Mouse (Mus musculus) CH12.LX (cell line): ENCODE measurements around the gene Pak7. TPM values are rescaled to one million over a fixed set of nuclear protein-coding genes. Genes with fewer than 3 reads are reported as not detected.

Experiments used
- DNase-seq: peaks from one replicate; pipeline ENCODE4 v3.0.0-alpha.2; 2013; ENCODE audit errors: extremely low read depth
- H3K27ac ChIP-seq: 2 replicates; pipeline ENCODE4 v1.5.1; 2012; ENCODE audit warnings: low read depth, mild to moderate bottlenecking, control low read depth, moderate library complexity; ENCODE audit not compliant: insufficient read depth
- H3K27me3 ChIP-seq: replicated peaks from 2 replicates; pipeline ENCODE3; 2012; ENCODE audit warnings: inconsistent platforms
- H3K36me3 ChIP-seq, 2 experiments: replicated peaks in 1 of 2; 2 replicates each; pipeline versions ENCODE3 to v1.6.1; 2012; ENCODE audit warnings: inconsistent platforms in 1 of 2, low read length in 1 of 2, mild to moderate bottlenecking in 1 of 2, mixed read lengths in 1 of 2, moderate library complexity in 1 of 2; ENCODE audit not compliant: control insufficient read depth in 1 of 2, insufficient read depth in 1 of 2
- H3K4me1 ChIP-seq, 2 experiments: 2 replicates each; pipeline ENCODE4 v1.6.1; 2012; ENCODE audit warnings: inconsistent platforms in 1 of 2, moderate library complexity in 1 of 2; ENCODE audit not compliant: insufficient read depth in 2 of 2, control insufficient read depth in 1 of 2
- H3K4me2 ChIP-seq: 2 replicates; pipeline ENCODE4 v1.6.1; 2012; ENCODE audit warnings: low read depth, mild to moderate bottlenecking, control low read depth; ENCODE audit not compliant: poor library complexity, insufficient read depth, severe bottlenecking
- H3K4me3 ChIP-seq, 3 experiments: fragments of 150-350 bp in 1 of 3; sonication (generic) in 1 of 3; replicated peaks in 1 of 3; 2 replicates each; pipeline versions ENCODE3 to v1.5.1; 2011 to 2012; ENCODE audit warnings: low read depth in 2 of 3, low read length in 2 of 3, mild to moderate bottlenecking in 2 of 3, moderate library complexity in 2 of 3, control low read depth in 1 of 3, improper control_type of control experiment in 1 of 3, inconsistent platforms in 1 of 3, mixed read lengths in 1 of 3; ENCODE audit not compliant: poor library complexity in 1 of 3
- H3K79me2 ChIP-seq: replicated peaks from 2 replicates; pipeline ENCODE4 v1.6.1; 2012; ENCODE audit warnings: mild to moderate bottlenecking, moderate library complexity; ENCODE audit not compliant: control insufficient read depth, poor library complexity, insufficient read depth, severe bottlenecking; ENCODE audit errors: extremely low read depth
- H3K9ac ChIP-seq: 2 replicates; pipeline ENCODE4 v1.6.1; 2012; ENCODE audit warnings: low read depth, mild to moderate bottlenecking, control low read depth, moderate library complexity; ENCODE audit not compliant: insufficient read depth
- H3K9me3 ChIP-seq: replicated peaks from 2 replicates; pipeline ENCODE3; 2012; ENCODE audit warnings: low read length, inconsistent platforms, mixed read lengths
- BHLHE40 ChIP-seq: IDR thresholded peaks from 2 replicates; pipeline ENCODE4 v1.6.1; 2011; ENCODE audit warnings: mild to moderate bottlenecking, low read depth, low read length, improper control_type of control experiment
- CHD2 ChIP-seq: IDR thresholded peaks from 2 replicates; pipeline ENCODE4 v1.6.1; 2011; ENCODE audit warnings: low read length, improper control_type of control experiment
- CTCF ChIP-seq, 2 experiments: IDR thresholded peaks in 1 of 2; conservative IDR thresholded peaks in 1 of 2; 2 replicates each; pipeline ENCODE4 v1.5.1; 2011 to 2012; ENCODE audit warnings: low read depth in 2 of 2, low read length in 2 of 2, improper control_type of control experiment in 1 of 2, inconsistent platforms in 1 of 2, mild to moderate bottlenecking in 1 of 2, moderate library complexity in 1 of 2
- GABPA ChIP-seq: IDR thresholded peaks from 2 replicates; pipeline ENCODE4 v1.6.1; 2012; ENCODE audit warnings: low read depth, low read length, improper control_type of control experiment, inconsistent platforms; ENCODE audit not compliant: insufficient replicate concordance
- KAT2A ChIP-seq: IDR thresholded peaks from 2 replicates; pipeline ENCODE4 v1.6.1; 2012; ENCODE audit warnings: low read length, improper control_type of control experiment, inconsistent platforms; ENCODE audit not compliant: insufficient replicate concordance
- MAX ChIP-seq: IDR thresholded peaks from 2 replicates; pipeline ENCODE4 v1.6.1; 2011; ENCODE audit warnings: low read length, improper control_type of control experiment
- RAD21 ChIP-seq: IDR thresholded peaks from 2 replicates; pipeline ENCODE4 v1.6.1; 2011; ENCODE audit warnings: low read depth, mild to moderate bottlenecking, low read length, improper control_type of control experiment, moderate library complexity
- RCOR1 ChIP-seq: conservative IDR thresholded peaks from 2 replicates; pipeline ENCODE4 v1.6.1; 2012; ENCODE audit warnings: low read depth, mild to moderate bottlenecking, inconsistent platforms, low read length, improper control_type of control experiment
- SMC3 ChIP-seq: IDR thresholded peaks from 2 replicates; pipeline ENCODE4 v1.6.1; 2011; ENCODE audit warnings: low read depth, low read length, improper control_type of control experiment
- TBP ChIP-seq: conservative IDR thresholded peaks from 2 replicates; pipeline ENCODE4 v1.6.1; 2011; ENCODE audit warnings: low read depth, low read length, improper control_type of control experiment
- dilution Hi-C: fragments of 300-500 bp; cut with MboI; formaldehyde crosslinking; loops from 2 replicates; pipeline ENCODE4 v1.14.3; 2020; ENCODE audit warnings: low sequenced_read_pairs; ENCODE audit not compliant: extremely low pct_unique_long_range_greater_than_20kb, extremely low pct_ligation_motif_present
- in situ Hi-C: fragments of 300-500 bp; cut with MboI; formaldehyde crosslinking; loops from 3 replicates; pipeline ENCODE4 v1.14.3; 2019; ENCODE audit warnings: low sequenced_read_pairs, low pct_ligation_motif_present, low pct_unique_long_range_greater_than_20kb, mixed read lengths
- polyA plus RNA-seq: library from polyadenylated mRNA; unstranded; fragments of >175 nt; gene quantifications from 2 replicates; pipeline ENCODE4 v1.2.1, GENCODE M21; 2012; ENCODE audit warnings: low read depth; ENCODE audit not compliant: insufficient read length
- total RNA-seq, 2 experiments: library from RNA; depleted of rRNA; stranded (reverse); fragments of 300-350 nt in 1 of 2; fragments of >200 nt in 1 of 2; gene quantifications; 2 replicates each; pipeline ENCODE4 v1.2.3; 2012 to 2014

Pak7 gene
- total and polyA plus RNA-seq, 3 experiments, result not detected

GRCm38 (mm10) chr2:136148999-136149398, 238.8 kb downstream of the Pak7 start:
- H3K36me3 ChIP-seq, result no peaks in the 10 kb centered on the region
- no peak overlapping the region for H3K9ac ChIP-seq
- no peaks in the 10 kb centered on the region for H3K4me1 ChIP-seq
- no peak overlapping the region for H3K4me3 ChIP-seq
- peak; percentile 51 for TF ChIP-seq SMC3
- no peak for TF ChIP-seq MAX
- peak; percentile 74 to 80 for TF ChIP-seq CTCF (conservative IDR thresholded peaks at IDR 0.05 in 1 of 2, IDR thresholded peaks at IDR 0.05 in 1 of 2; ENCODE audit: low read depth in 2 of 2, low read length in 2 of 2)
- peak; percentile 62 for TF ChIP-seq RAD21
- no peak for TF ChIP-seq GABPA
- TF ChIP-seq, all 38 proteins: peak for 3
- dilution Hi-C loops (no loop called here), in situ Hi-C loops (no loop called here)
- H3K27ac ChIP-seq, result no peak overlapping the region
- no peaks in the 10 kb centered on the region for H3K27me3 ChIP-seq
- H3K4me2 ChIP-seq, result no peak overlapping the region
- peak; percentile 34 for DNase-seq
- no peaks in the 10 kb centered on the region for H3K79me2 ChIP-seq
- peaks cover 41% of the 10 kb centered on the region for H3K9me3 ChIP-seq

- no peaks in the 10 kb centered on the region for H3K36me3 ChIP-seq
- H3K79me2 ChIP-seq, result no peaks in the 10 kb centered on the region
- H3K4me2 ChIP-seq, result no peak overlapping the region
- H3K9ac ChIP-seq, result no peak overlapping the region
- dilution Hi-C loops, result no loop called here
- in situ Hi-C loops, result no loop called here
- TF ChIP-seq CHD2 (no peak), BHLHE40 (no peak), RCOR1 (no peak)
- no peaks in the 10 kb centered on the region for H3K27me3 ChIP-seq
- DNase-seq, result no peak
- peaks cover 37% of the 10 kb centered on the region for H3K9me3 ChIP-seq
- no peak overlapping the region for H3K27ac ChIP-seq
- H3K4me1 ChIP-seq, result no peaks in the 10 kb centered on the region
- H3K4me3 ChIP-seq, result no peak overlapping the region
These were observed 247.0 kb downstream of the Pak7 start for GRCm38 (mm10) chr2:136140807-136141206.

DNA sequence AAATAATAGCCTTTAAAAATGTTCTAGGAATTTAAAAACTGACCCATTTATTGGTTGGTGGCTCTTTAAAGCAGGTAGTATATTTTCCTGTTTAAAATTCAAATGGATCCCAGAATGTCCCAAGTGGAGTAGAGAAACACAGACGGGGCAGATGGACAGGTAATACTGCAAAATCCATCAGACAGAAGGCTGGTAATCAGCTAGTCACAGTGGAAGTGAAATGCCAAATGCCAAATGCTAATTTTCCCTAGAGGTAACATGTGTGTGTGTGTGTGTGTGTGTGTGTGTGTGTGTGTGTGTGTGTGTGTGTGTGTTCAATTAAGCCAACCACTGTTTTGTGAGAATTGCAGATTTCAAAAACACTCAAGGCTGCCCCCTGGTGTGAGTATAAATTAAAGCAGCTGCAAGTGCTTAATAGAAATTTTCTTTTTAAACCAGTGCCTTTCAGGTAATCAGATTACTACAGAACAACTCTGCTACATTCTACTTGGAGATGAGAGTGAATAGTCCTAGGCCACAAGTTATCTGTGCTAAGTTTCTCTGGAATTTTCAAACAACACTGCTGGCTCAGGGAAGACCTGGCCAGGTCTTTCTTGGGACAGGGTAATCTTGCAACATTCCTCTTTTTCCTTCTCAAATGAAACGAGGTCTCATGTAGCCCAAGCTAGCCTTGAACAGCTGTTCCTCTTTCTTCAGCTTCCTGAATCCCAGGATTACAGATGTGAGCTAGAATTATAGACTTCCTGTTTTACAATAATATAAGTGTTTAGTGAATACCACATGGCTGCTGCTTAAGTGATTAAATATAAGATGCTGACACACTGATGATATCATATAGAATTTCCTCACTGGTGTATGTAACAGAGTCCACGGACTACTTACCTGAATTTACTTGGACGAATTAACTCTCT, 248.4 kb downstream of the Pak7 start:
- H3K79me2 ChIP-seq, result no peaks in the 10 kb centered on the region

More for the DNA sequence above, 248.4 kb downstream of the Pak7 start:
- H3K4me2 ChIP-seq, result no peak overlapping the region
- no peak overlapping the region for H3K9ac ChIP-seq
- no peak for DNase-seq
- H3K9me3 ChIP-seq, result peaks cover 41% of the 10 kb centered on the region
- H3K36me3 ChIP-seq, result no peaks in the 10 kb centered on the region
- no peaks in the 10 kb centered on the region for H3K27me3 ChIP-seq
- H3K4me3 ChIP-seq, result no peak overlapping the region
- no peak overlapping the region for H3K27ac ChIP-seq
- H3K4me1 ChIP-seq, result no peaks in the 10 kb centered on the region
- in situ Hi-C loops (no loop called here), dilution Hi-C loops (no loop called here)
- TF ChIP-seq KAT2A (no peak), BHLHE40 (no peak), TBP (no peak), CTCF (conservative IDR thresholded peaks at IDR 0.05 in 1 of 2, IDR thresholded peaks at IDR 0.05 in 1 of 2; ENCODE audit: low read depth in 2 of 2, low read length in 2 of 2) (0 out of 4 replicates have a peak, but pooled peaks of 1 of the 2 experiments have one; percentile 4), RAD21 (no peak)
